Mouse (Mus musculus) midbrain, embryonic 10.5 days (tissue): Measurements from ENCODE around the gene Grhl3. TPM values are rescaled to one million over a fixed set of nuclear protein-coding genes. Genes with fewer than 3 reads are reported as not detected.

Source experiments
- DNase-seq: peaks from one replicate; pipeline ENCODE4 v3.0.0-alpha.2; 2017; ENCODE audit warnings: low spot score
- H3K27ac ChIP-seq: fragments of 300-500 bp; sonication (generic); replicated peaks from 2 replicates; pipeline ENCODE4 v1.5.1; 2016; ENCODE audit warnings: mild to moderate bottlenecking
- H3K27me3 ChIP-seq: fragments of 300-500 bp; sonication (generic); 2 replicates; pipeline ENCODE4 v1.6.1; 2016; ENCODE audit warnings: low read depth, mild to moderate bottlenecking; ENCODE audit not compliant: poor library complexity, severe bottlenecking
- H3K36me3 ChIP-seq: fragments of 300-500 bp; sonication (generic); 2 replicates; pipeline ENCODE4 v1.6.1; 2016; ENCODE audit warnings: mild to moderate bottlenecking, moderate library complexity
- H3K4me1 ChIP-seq: fragments of 300-500 bp; sonication (generic); 2 replicates; pipeline ENCODE4 v1.6.1; 2016
- H3K4me3 ChIP-seq: fragments of 300-500 bp; sonication (generic); 2 replicates; pipeline ENCODE4 v1.5.1; 2016; ENCODE audit warnings: mild to moderate bottlenecking, moderate library complexity
- H3K9me3 ChIP-seq: fragments of 300-500 bp; sonication (generic); replicated peaks from 2 replicates; pipeline ENCODE4 v1.6.1; 2016; ENCODE audit warnings: mild to moderate bottlenecking
- WGBS: fragments of 180-500 bp; shearing (Covaris S2); methylation state at CpG from one replicate; pipeline ENCODE4 v1.1.7; 2016; 5-methylcytosine and 5-hydroxymethylcytosine counted together
- polyA plus RNA-seq: library from polyadenylated mRNA; unstranded; fragments of >200 nt; fragmentation: Nextera tagmentation; extraction: Ambion mirVana; gene quantifications from 2 replicates; pipeline ENCODE4 v1.2.1, GENCODE M21; 2016

The Grhl3 gene
- polyA plus RNA-seq, 1 experiment from 2014 or later, result 1.3 TPM

- Histone ChIP-seq H3K9me3 (no peaks in the 10 kb centered on the region), H3K27ac (no peak overlapping the region), H3K27me3 (peaks cover 16% of the 10 kb centered on the region), H3K4me3 (no peak overlapping the region), H3K4me1 (peaks cover 3% of the 10 kb centered on the region), H3K36me3 (no peaks in the 10 kb centered on the region)
- WGBS, result 80% methylated on average over 12 of the region's 12 CpGs
- DNase-seq, result no peak
Measured at GRCm38 (mm10) chr4:135539056-135539455, 34.4 kb downstream of the Grhl3 start.

DNA sequence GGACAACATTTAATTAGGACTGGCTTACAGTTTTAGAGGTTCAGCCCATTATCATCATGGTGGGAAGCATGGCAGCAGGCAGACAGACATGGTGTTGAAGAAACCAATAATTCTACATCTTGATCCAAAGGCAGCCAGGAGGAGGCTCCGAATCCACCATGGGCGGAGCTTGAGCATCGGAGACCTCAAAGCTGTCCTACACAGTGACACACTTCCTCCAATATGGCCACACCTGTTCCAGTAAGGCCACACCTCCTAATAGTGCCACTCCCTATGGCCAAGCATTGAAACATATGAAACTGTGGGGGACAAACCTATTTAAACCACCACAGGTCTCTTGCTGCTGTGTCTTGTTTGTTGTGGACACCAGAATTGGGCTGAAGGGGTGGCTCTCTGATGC, 38.4 kb downstream of the Grhl3 start:
- Histone ChIP-seq H3K27ac (no peak overlapping the region), H3K9me3 (peaks cover 9% of the 10 kb centered on the region), H3K4me1 (peaks cover 17% of the 10 kb centered on the region), H3K36me3 (no peaks in the 10 kb centered on the region), H3K27me3 (peaks cover 12% of the 10 kb centered on the region), H3K4me3 (no peak overlapping the region)
- DNase-seq, result no peak
- WGBS, result 97% methylated on average over 3 of the region's 3 CpGs

DNA sequence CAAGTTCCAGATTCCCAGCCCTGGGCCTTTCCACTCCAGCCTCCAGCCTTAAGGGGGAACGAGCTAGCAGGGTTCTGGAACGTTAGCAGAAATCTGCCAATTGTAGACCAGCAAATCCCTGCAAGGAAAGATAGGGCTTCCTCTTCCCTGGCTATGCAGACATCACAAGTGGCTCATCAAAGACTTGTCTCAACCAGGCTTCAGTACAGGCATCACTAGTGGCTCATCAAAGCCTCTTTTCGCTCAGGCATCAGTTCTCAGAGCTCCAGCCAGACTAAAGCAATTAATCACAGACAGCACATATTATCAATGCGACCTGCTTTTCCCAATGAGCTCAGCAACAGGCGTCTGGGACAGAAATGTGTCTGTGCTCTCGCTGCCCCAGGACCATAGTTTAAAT, 40.4 kb downstream of the Grhl3 start:
- WGBS, result 73% methylated on average over 6 of the region's 6 CpGs
- H3K9me3 ChIP-seq, result peaks cover 11% of the 10 kb centered on the region
- peaks cover 32% of the 10 kb centered on the region for H3K27me3 ChIP-seq
- H3K4me1 ChIP-seq, result peaks cover 17% of the 10 kb centered on the region
- DNase-seq, result no peak
- no peaks in the 10 kb centered on the region for H3K36me3 ChIP-seq
- H3K27ac ChIP-seq, result no peak overlapping the region
- no peak overlapping the region for H3K4me3 ChIP-seq

- H3K9me3 ChIP-seq, result peaks cover 11% of the 10 kb centered on the region
- peaks cover 20% of the 10 kb centered on the region for H3K4me1 ChIP-seq
- WGBS, result 46% methylated on average over 9 of the region's 9 CpGs
- H3K36me3 ChIP-seq, result no peaks in the 10 kb centered on the region
- H3K27me3 ChIP-seq, result peaks cover 43% of the 10 kb centered on the region
- peak overlapping the region; percentile 23; the same call in 1 of the 2 replicates for H3K27ac ChIP-seq
- H3K4me3 ChIP-seq, result no peak overlapping the region
- DNase-seq, result no peak
Measured at GRCm38 (mm10) chr4:135531771-135532613, 41.4 kb downstream of the Grhl3 start.

- DNase-seq, result no peak
- Histone ChIP-seq H3K9me3 (peaks cover 11% of the 10 kb centered on the region), H3K36me3 (no peaks in the 10 kb centered on the region), H3K4me1 (peaks cover 24% of the 10 kb centered on the region), H3K27me3 (peaks cover 50% of the 10 kb centered on the region), H3K4me3 (no peak overlapping the region), H3K27ac (no peak overlapping the region)
- 92% methylated on average over 9 of the region's 9 CpGs for WGBS
Measured at GRCm38 (mm10) chr4:135531236-135531635, 42.2 kb downstream of the Grhl3 start.

- H3K9me3 ChIP-seq, result peaks cover 11% of the 10 kb centered on the region
- WGBS, result 61% methylated on average over 2 of the region's 2 CpGs
- H3K27ac ChIP-seq, result no peak overlapping the region
- peaks cover 60% of the 10 kb centered on the region for H3K27me3 ChIP-seq
- no peak overlapping the region for H3K4me3 ChIP-seq
- H3K4me1 ChIP-seq, result peaks cover 34% of the 10 kb centered on the region
- DNase-seq, result no peak
- no peaks in the 10 kb centered on the region for H3K36me3 ChIP-seq
Measured at GRCm38 (mm10) chr4:135530270-135530669, 43.2 kb downstream of the Grhl3 start.

GRCm38 (mm10) chr4:135526039-135526710, 47.3 kb downstream of the Grhl3 start:
- Histone ChIP-seq H3K36me3 (no peaks in the 10 kb centered on the region), H3K4me1 (peaks cover 41% of the 10 kb centered on the region), H3K27me3 (peaks cover 84% of the 10 kb centered on the region), H3K9me3 (peaks cover 11% of the 10 kb centered on the region), H3K4me3 (peak overlapping the region; percentile 26), H3K27ac (peak overlapping the region; percentile 70)
- 7% methylated on average over 14 of the region's 14 CpGs for WGBS
- DNase-seq, result peak; percentile 45

- H3K27me3 ChIP-seq, result peaks cover 92% of the 10 kb centered on the region
- H3K27ac ChIP-seq, result peak overlapping the region; percentile 70
- no peak for DNase-seq
- H3K4me1 ChIP-seq, result peaks cover 41% of the 10 kb centered on the region
- no peaks in the 10 kb centered on the region for H3K36me3 ChIP-seq
- WGBS, result 68% methylated on average over 12 of the region's 12 CpGs
- H3K9me3 ChIP-seq, result peaks cover 2% of the 10 kb centered on the region; the same call in 1 of the 2 replicates
- no peak overlapping the region for H3K4me3 ChIP-seq
Measured at GRCm38 (mm10) chr4:135525057-135525456, 48.4 kb downstream of the Grhl3 start.

GRCm38 (mm10) chr4:135523939-135524338, 49.5 kb downstream of the Grhl3 start:
- no peaks in the 10 kb centered on the region for H3K36me3 ChIP-seq
- peak; percentile 68 for DNase-seq
- H3K9me3 ChIP-seq, result no peaks in the 10 kb centered on the region
- peaks cover 41% of the 10 kb centered on the region for H3K4me1 ChIP-seq
- peak overlapping the region; percentile 70 for H3K27ac ChIP-seq
- WGBS, result 0% methylated on average over 6 of the region's 7 CpGs
- H3K4me3 ChIP-seq, result no peak overlapping the region
- peaks cover 92% of the 10 kb centered on the region for H3K27me3 ChIP-seq

DNA sequence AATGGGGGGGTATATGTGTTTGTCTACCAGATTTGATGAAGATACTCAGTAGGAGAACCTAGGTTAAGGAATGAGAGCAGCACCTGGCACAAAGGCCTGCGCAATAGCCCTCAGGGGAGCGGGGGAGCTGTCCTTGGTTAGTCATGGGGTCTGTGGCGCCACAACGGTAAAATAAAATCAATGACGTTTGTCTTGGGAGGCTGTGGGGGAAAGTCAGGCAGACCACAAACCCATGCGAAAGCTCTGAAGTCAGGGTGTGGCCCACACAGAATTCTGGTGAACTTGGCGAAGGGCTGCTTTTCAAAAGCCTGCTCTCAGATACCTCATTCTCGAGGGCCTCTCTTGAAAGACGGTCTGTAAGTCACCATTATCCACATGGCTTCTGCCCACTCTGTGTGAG, 53.0 kb downstream of the Grhl3 start:
- Histone ChIP-seq H3K27ac (no peak overlapping the region), H3K27me3 (peaks cover 85% of the 10 kb centered on the region), H3K9me3 (no peaks in the 10 kb centered on the region), H3K4me3 (no peak overlapping the region), H3K36me3 (no peaks in the 10 kb centered on the region), H3K4me1 (peaks cover 22% of the 10 kb centered on the region)
- whole genome bisulfite sequencing, result 83% methylated on average over 9 of the region's 9 CpGs
- DNase-seq, result no peak

GRCm38 (mm10) chr4:135518135-135518534, 55.3 kb downstream of the Grhl3 start:
- DNase-seq, result no peak
- H3K4me3 ChIP-seq, result no peak overlapping the region
- peaks cover 7% of the 10 kb centered on the region for H3K4me1 ChIP-seq
- no peak overlapping the region for H3K27ac ChIP-seq
- no peaks in the 10 kb centered on the region for H3K9me3 ChIP-seq
- peaks cover 73% of the 10 kb centered on the region for H3K27me3 ChIP-seq
- 89% methylated on average over 12 of the region's 12 CpGs for WGBS
- H3K36me3 ChIP-seq, result no peaks in the 10 kb centered on the region

GRCm38 (mm10) chr4:135516351-135517316, 56.8 kb downstream of the Grhl3 start:
- Histone ChIP-seq H3K27me3 (peaks cover 63% of the 10 kb centered on the region), H3K9me3 (no peaks in the 10 kb centered on the region), H3K4me1 (peaks cover 7% of the 10 kb centered on the region), H3K36me3 (no peaks in the 10 kb centered on the region), H3K27ac (no peak overlapping the region), H3K4me3 (no peak overlapping the region)
- peak; percentile 52 for DNase-seq
- 49% methylated on average over 15 of the region's 15 CpGs for WGBS
